Mouse (Mus musculus): ENCODE data around the gene Tmem14a. TPM values are rescaled to one million over a fixed set of nuclear protein-coding genes. Genes with fewer than 3 reads are reported as not detected.
"Not testable (repeated sequence)": the region's sequence is repeated elsewhere in the genome, so short reads cannot be mapped to it uniquely, and the experiment has no call there.

Tmem14a gene
- polyA plus RNA-seq, 1 experiment from 2014 or later: 11.5 TPM

- no peaks in the 10 kb centered on the region for H3K36me3 ChIP-seq
- H3K9me3 ChIP-seq (replicated peaks): no peaks in the 10 kb centered on the region
- no peak overlapping the region for H3K4me2 ChIP-seq (replicated peaks)
- WGBS: 75% methylated on average over 4 of the region's 4 CpGs
- H3K4me1 ChIP-seq: no peaks in the 10 kb centered on the region
- no peaks in the 10 kb centered on the region for H3K27me3 ChIP-seq
- H3K4me3 ChIP-seq (replicated peaks): no peak overlapping the region
- no peak overlapping the region for H3K9ac ChIP-seq
- no peak overlapping the region for H3K27ac ChIP-seq (replicated peaks)
- ATAC-seq (ENCODE audit: insufficient number of reproducible peaks, low FRiP score, low TSS enrichment, low read depth): no peak
Observed at GRCm38 (mm10) chr1:21253856-21254255, 35.5 kb downstream of the Tmem14a start.

GRCm38 (mm10) chr1:21255625-21256345 lies 37.4 kb downstream of the Tmem14a start:
- Histone ChIP-seq H3K36me3 (no peaks in the 10 kb centered on the region), H3K4me1 (no peaks in the 10 kb centered on the region), H3K27ac (replicated peaks) (no peak overlapping the region), H3K4me3 (replicated peaks) (no peak overlapping the region), H3K4me2 (replicated peaks) (no peak overlapping the region), H3K27me3 (no peaks in the 10 kb centered on the region), H3K9ac (no peak overlapping the region), H3K9me3 (replicated peaks) (no peaks in the 10 kb centered on the region)
- 80% methylated on average over 7 of the region's 7 CpGs for WGBS
- no peak for ATAC-seq (ENCODE audit: insufficient number of reproducible peaks, low FRiP score, low TSS enrichment, low read depth)

- Histone ChIP-seq H3K4me2 (replicated peaks) (no peak overlapping the region), H3K4me3 (replicated peaks) (no peak overlapping the region), H3K9ac (no peak overlapping the region), H3K27me3 (no peaks in the 10 kb centered on the region), H3K36me3 (no peaks in the 10 kb centered on the region), H3K27ac (replicated peaks) (no peak overlapping the region), H3K9me3 (replicated peaks) (no peaks in the 10 kb centered on the region), H3K4me1 (no peaks in the 10 kb centered on the region)
- no peak for ATAC-seq (ENCODE audit: insufficient number of reproducible peaks, low FRiP score, low TSS enrichment, low read depth)
- WGBS: 49% methylated on average over 3 of the region's 3 CpGs
Observed at GRCm38 (mm10) chr1:21256391-21256790, 38.0 kb downstream of the Tmem14a start.

GRCm38 (mm10) chr1:21256871-21257270 lies 38.5 kb downstream of the Tmem14a start:
- Histone ChIP-seq H3K27me3 (no peaks in the 10 kb centered on the region), H3K9ac (no peak overlapping the region)

GRCm38 (mm10) chr1:21259981-21260380 lies 41.6 kb downstream of the Tmem14a start:
- 82% methylated on average over 8 of the region's 8 CpGs for WGBS
- ATAC-seq (ENCODE audit: insufficient number of reproducible peaks, low FRiP score, low TSS enrichment, low read depth): not testable (repeated sequence)

More at GRCm38 (mm10) chr1:21256871-21257270, 38.5 kb downstream of the Tmem14a start:
- Histone ChIP-seq H3K27ac (replicated peaks) (no peak overlapping the region), H3K4me3 (replicated peaks) (no peak overlapping the region), H3K4me2 (replicated peaks) (no peak overlapping the region), H3K36me3 (no peaks in the 10 kb centered on the region), H3K9me3 (replicated peaks) (no peaks in the 10 kb centered on the region), H3K4me1 (no peaks in the 10 kb centered on the region)
- 76% methylated on average over 5 of the region's 5 CpGs for WGBS
- ATAC-seq (ENCODE audit: insufficient number of reproducible peaks, low FRiP score, low TSS enrichment, low read depth): no peak

GRCm38 (mm10) chr1:21262401-21262800 lies 44.0 kb downstream of the Tmem14a start:
- Histone ChIP-seq H3K4me3 (replicated peaks) (no peak overlapping the region), H3K9ac (no peak overlapping the region), H3K9me3 (replicated peaks) (no peaks in the 10 kb centered on the region), H3K27ac (replicated peaks) (no peak overlapping the region), H3K36me3 (no peaks in the 10 kb centered on the region), H3K27me3 (no peaks in the 10 kb centered on the region), H3K4me1 (no peaks in the 10 kb centered on the region), H3K4me2 (replicated peaks) (no peak overlapping the region)
- WGBS: 92% methylated on average over 5 of the region's 5 CpGs
- ATAC-seq (ENCODE audit: insufficient number of reproducible peaks, low FRiP score, low TSS enrichment, low read depth): no peak

More at GRCm38 (mm10) chr1:21259981-21260380, 41.6 kb downstream of the Tmem14a start:
- H3K36me3 ChIP-seq; H3K9ac ChIP-seq; H3K4me1 ChIP-seq; H3K27me3 ChIP-seq; H3K9me3 ChIP-seq (replicated peaks); H3K27ac ChIP-seq (replicated peaks); H3K4me3 ChIP-seq (replicated peaks); H3K4me2 ChIP-seq (replicated peaks): not testable (repeated sequence)

GRCm38 (mm10) chr1:21263986-21264385 lies 45.6 kb downstream of the Tmem14a start:
- H3K27me3 ChIP-seq: no peaks in the 10 kb centered on the region
- WGBS: 79% methylated on average over 4 of the region's 4 CpGs
- no peaks in the 10 kb centered on the region for H3K9me3 ChIP-seq (replicated peaks)
- no peak overlapping the region for H3K4me2 ChIP-seq (replicated peaks)
- H3K27ac ChIP-seq (replicated peaks): no peak overlapping the region
- no peaks in the 10 kb centered on the region for H3K4me1 ChIP-seq
- no peaks in the 10 kb centered on the region for H3K36me3 ChIP-seq
- no peak overlapping the region for H3K4me3 ChIP-seq (replicated peaks)
- no peak overlapping the region for H3K9ac ChIP-seq
- ATAC-seq (ENCODE audit: insufficient number of reproducible peaks, low FRiP score, low TSS enrichment, low read depth): no peak

GRCm38 (mm10) chr1:21264747-21265146 lies 46.4 kb downstream of the Tmem14a start:
- no peak for ATAC-seq (ENCODE audit: insufficient number of reproducible peaks, low FRiP score, low TSS enrichment, low read depth)
- H3K4me1 ChIP-seq: no peaks in the 10 kb centered on the region
- no peak overlapping the region for H3K9ac ChIP-seq
- H3K27me3 ChIP-seq: no peaks in the 10 kb centered on the region
- H3K4me3 ChIP-seq (replicated peaks): no peak overlapping the region
- H3K4me2 ChIP-seq (replicated peaks): no peak overlapping the region
- no peak overlapping the region for H3K27ac ChIP-seq (replicated peaks)
- WGBS: 80% methylated on average over 8 of the region's 8 CpGs
- H3K36me3 ChIP-seq: no peaks in the 10 kb centered on the region
- H3K9me3 ChIP-seq (replicated peaks): no peaks in the 10 kb centered on the region

GRCm38 (mm10) chr1:21266766-21267165 lies 48.4 kb downstream of the Tmem14a start:
- Histone ChIP-seq H3K9ac (no peak overlapping the region), H3K4me1 (0 out of 2 replicates have a peak, but pooled peaks cover 1% of the 10 kb centered on the region), H3K27ac (replicated peaks) (no peak overlapping the region), H3K4me2 (replicated peaks) (no peak overlapping the region), H3K36me3 (no peaks in the 10 kb centered on the region), H3K9me3 (replicated peaks) (no peaks in the 10 kb centered on the region), H3K4me3 (replicated peaks) (no peak overlapping the region), H3K27me3 (no peaks in the 10 kb centered on the region)
- ATAC-seq (ENCODE audit: insufficient number of reproducible peaks, low FRiP score, low TSS enrichment, low read depth): no peak
- WGBS: 73% methylated on average over 1 of the region's 1 CpGs

GRCm38 (mm10) chr1:21267466-21267865 lies 49.1 kb downstream of the Tmem14a start:
- not testable (repeated sequence) for H3K36me3 ChIP-seq; H3K9ac ChIP-seq; H3K4me1 ChIP-seq; H3K4me2 ChIP-seq (replicated peaks); H3K27me3 ChIP-seq; ATAC-seq (ENCODE audit: insufficient number of reproducible peaks, low FRiP score, low TSS enrichment, low read depth); H3K27ac ChIP-seq (replicated peaks); H3K4me3 ChIP-seq (replicated peaks); H3K9me3 ChIP-seq (replicated peaks)
- WGBS: 78% methylated on average over 6 of the region's 7 CpGs

- Histone ChIP-seq H3K36me3 (no peaks in the 10 kb centered on the region), H3K9ac (peak overlapping the region; percentile 12; the same call in 1 of the 2 replicates), H3K27me3 (no peaks in the 10 kb centered on the region), H3K4me2 (replicated peaks) (peak overlapping the region; percentile 59), H3K27ac (replicated peaks) (no peak overlapping the region), H3K9me3 (replicated peaks) (no peaks in the 10 kb centered on the region), H3K4me1 (0 out of 2 replicates have a peak, but pooled peaks cover 6% of the 10 kb centered on the region), H3K4me3 (replicated peaks) (peak overlapping the region; percentile 37)
- WGBS: 15% methylated on average over 18 of the region's 18 CpGs
- peak; percentile 58; the same call in 1 of the 2 replicates for ATAC-seq (ENCODE audit: insufficient number of reproducible peaks, low FRiP score, low TSS enrichment, low read depth)
Observed at GRCm38 (mm10) chr1:21271343-21272055, 53.1 kb downstream of the Tmem14a start.
